Mouse (Mus musculus) bone marrow macrophage, adult 2 months (primary cell): ENCODE results near the gene Slc25a53.

ENCODE experiments used
- CTCF ChIP-seq: IDR thresholded peaks from 2 replicates; pipeline ENCODE4 v1.5.1; 2012; ENCODE audit warnings: low read depth, mild to moderate bottlenecking, low read length, moderate library complexity
- POLR2A ChIP-seq: IDR thresholded peaks from 2 replicates; pipeline ENCODE4 v1.6.1; 2012; ENCODE audit warnings: mild to moderate bottlenecking, low read depth, low read length, borderline replicate concordance

- TF ChIP-seq POLR2A (no peak), CTCF (no peak)
These were observed 100.1 kb downstream of the Slc25a53 start for GRCm38 (mm10) chrX:136937985-136938384.
